Mouse (Mus musculus): ENCODE results near the gene Plxna1. TPM values are rescaled to one million over a fixed set of nuclear protein-coding genes. Genes with fewer than 3 reads are reported as not detected.

Gene Plxna1
- total RNA-seq, 2 experiments from 2014 or later = 47.6 to 48.1 TPM

GRCm38 (mm10) chr6:89285561-89286285, 76.7 kb downstream of the Plxna1 start:
- no peak for DNase-seq (ENCODE audit: low spot score in 2 of 2)

- no peak for DNase-seq (ENCODE audit: low spot score in 2 of 2)
Measured at GRCm38 (mm10) chr6:89285116-89285515, 77.3 kb downstream of the Plxna1 start.

- DNase-seq (ENCODE audit: low spot score in 2 of 2) = no peak
Measured at GRCm38 (mm10) chr6:89283095-89283494, 79.3 kb downstream of the Plxna1 start.

- no peak for DNase-seq (ENCODE audit: low spot score in 2 of 2)
Measured at GRCm38 (mm10) chr6:89282626-89283025, 79.8 kb downstream of the Plxna1 start.

GRCm38 (mm10) chr6:89281492-89282332, 80.7 kb downstream of the Plxna1 start:
- DNase-seq (ENCODE audit: low spot score in 2 of 2) = no peak

GRCm38 (mm10) chr6:89280555-89280954, 81.9 kb downstream of the Plxna1 start:
- DNase-seq (ENCODE audit: low spot score in 2 of 2) = peak in 1 of 2 experiments; percentile 26

GRCm38 (mm10) chr6:89271731-89272475, 90.5 kb downstream of the Plxna1 start:
- no peak for DNase-seq (ENCODE audit: low spot score in 2 of 2)

GRCm38 (mm10) chr6:89267181-89267580, 95.2 kb downstream of the Plxna1 start:
- DNase-seq (ENCODE audit: low spot score in 2 of 2) = no peak

Other genes starting within 250 kb of the Plxna1 start
- 10 to 100 TPM in 1 of 2 experiments, 1 to 10 TPM in 1; 9.1 to 11.4 TPM for gene Chchd6, start 233.0 kb upstream of the Plxna1 start, total RNA-seq (2021)

Measured in gastrocnemius, postnatal 4 days (tissue).